Mouse (Mus musculus) urinary bladder, postnatal 4 days (tissue): Measurements from ENCODE around the gene Serpinc1.

Source experiments
- DNase-seq, 2 experiments: peaks; one replicate each; pipeline ENCODE4 v3.0.0; 2021 to 2022; ENCODE audit warnings: low spot score in 2 of 2

Gene Serpinc1

GRCm38 (mm10) chr1:161046972-161047371 is 68.6 kb downstream of the Serpinc1 start:
- no peak for DNase-seq
